Mouse (Mus musculus): ENCODE data around the gene Btrc.

- no peak for TF ChIP-seq CTCF (IDR thresholded peaks at IDR 0.05 in 2 of 3, conservative IDR thresholded peaks at IDR 0.05 in 1 of 3; ENCODE audit: control insufficient read depth in 1 of 3, insufficient read depth in 1 of 3, low read depth in 2 of 3, low read length in 3 of 3, poor library complexity in 1 of 3, severe bottlenecking in 1 of 3)
- TF ChIP-seq ZC3H11A (IDR thresholded peaks at IDR 0.05; ENCODE audit: low read depth, low read length), result no peak
- TF ChIP-seq POLR2A (IDR thresholded peaks at IDR 0.05; ENCODE audit: control insufficient read depth in 1 of 2, insufficient read depth in 1 of 2, low read depth in 1 of 2, low read length in 2 of 2, poor library complexity in 1 of 2), result no peak
- TF ChIP-seq BHLHE40 (IDR thresholded peaks at IDR 0.05; ENCODE audit: borderline replicate concordance, low read depth, low read length), result no peak
- no peak for TF ChIP-seq E2F4 (IDR thresholded peaks at IDR 0.05; ENCODE audit: borderline replicate concordance, low read depth, low read length)
- TF ChIP-seq POLR2AphosphoS5 (IDR thresholded peaks at IDR 0.05; ENCODE audit: borderline replicate concordance, low read depth, low read length), result no peak
- TF ChIP-seq JUND (IDR thresholded peaks at IDR 0.05; ENCODE audit: low read depth, low read length), result no peak
Measured at GRCm38 (mm10) chr19:45565925-45566715, 202.6 kb downstream of the Btrc start.
